Comparison of ENCODE assay signal across 8 mouse cellular contexts in the genomic region with DNA sequence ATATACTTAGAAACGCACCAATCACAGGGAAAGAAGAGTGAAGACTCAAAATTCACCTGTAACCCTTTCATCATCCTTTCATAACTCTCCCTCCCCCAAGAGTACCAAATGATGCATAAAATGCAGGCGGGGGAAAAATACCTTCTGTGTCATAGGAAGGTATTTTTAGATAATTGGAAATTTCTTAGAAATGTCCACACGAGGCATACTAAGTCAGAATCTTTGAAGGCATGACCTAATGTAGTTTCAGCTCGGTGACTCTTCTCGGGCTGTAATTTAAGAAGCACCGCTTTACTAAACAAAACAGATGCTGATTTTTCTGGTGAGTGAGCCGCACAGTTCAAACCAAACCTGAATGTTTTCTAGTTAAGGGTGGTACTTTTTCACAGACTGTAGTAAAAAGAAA. TPM values are rescaled to one million over a fixed set of nuclear protein-coding genes. Genes with fewer than 3 reads are reported as not detected.
DNase-seq lines count a peak whose midpoint lies in the region; ATAC-seq and TF ChIP-seq lines count a peak whose summit lies in the region.

Plscr1 (plus strand) TSS at position 304 of the 406 bp plus-strand sequence.

- H3K4me2 ChIP-seq in intestine, embryonic 14.5 days (ENCODE audit: low read length) = peak within 1 kb of the TSS; percentile 74
- peak within 1 kb of the TSS; percentile 94 for H3K4me2 ChIP-seq in myocyte (ENCODE audit: low read depth)

- 41% methylated on average over 7 of the region's 7 CpGs for WGBS in intestine, embryonic 14.5 days

- TF ChIP-seq POLR2A in testis, adult 2 months (IDR thresholded peaks at IDR 0.05; ENCODE audit: control insufficient read depth, low read depth, low read length) = no peak
- TF ChIP-seq POLR2A in myocyte (IDR thresholded peaks at IDR 0.05; ENCODE audit: insufficient read length, low read depth) = no peak

- no peak for TF ChIP-seq CTCF in testis, adult 2 months (IDR thresholded peaks at IDR 0.05; ENCODE audit: control insufficient read depth, insufficient read depth, insufficient replicate concordance, low read depth, low read length)

- peak within 1 kb of the TSS; percentile 94 for H3K4me3 ChIP-seq in testis, adult 2 months (ENCODE audit: control insufficient read depth, low read depth, low read length)
- H3K4me3 ChIP-seq in erythroblast, embryonic 14.5 days (replicated peaks) = peak within 1 kb of the TSS; percentile 63
- H3K4me3 ChIP-seq in intestine, embryonic 14.5 days (ENCODE audit: low read depth, low read length) = peak within 1 kb of the TSS; percentile 57
- H3K4me3 ChIP-seq in myocyte = peak within 1 kb of the TSS; percentile 89

- peaks cover 6% of the 10 kb centered on the region for H3K4me1 ChIP-seq in testis, adult 2 months (ENCODE audit: control insufficient read depth, insufficient read depth, low read length)
- H3K4me1 ChIP-seq in erythroblast, embryonic 14.5 days (ENCODE audit: control insufficient read depth) = peaks cover 9% of the 10 kb centered on the region
- peaks cover 5% of the 10 kb centered on the region; the same call in 1 of the 2 replicates for H3K4me1 ChIP-seq in intestine, embryonic 14.5 days (replicated peaks; ENCODE audit: control insufficient read depth, insufficient read depth, low read length)

- H3K79me2 ChIP-seq in myocyte (ENCODE audit: control insufficient read depth, insufficient read depth) = peaks cover 35% of the 10 kb centered on the region

- H3K27me3 ChIP-seq in testis, adult 2 months (ENCODE audit: control insufficient read depth, insufficient read depth, low read length) = no peaks in the 10 kb centered on the region
- no peaks in the 10 kb centered on the region for H3K27me3 ChIP-seq in erythroblast, embryonic 14.5 days (ENCODE audit: control insufficient read depth)
- H3K27me3 ChIP-seq in intestine, embryonic 14.5 days (replicated peaks; ENCODE audit: control insufficient read depth, insufficient read depth, low read length) = no peaks in the 10 kb centered on the region
- H3K27me3 ChIP-seq in myocyte (ENCODE audit: control insufficient read depth, insufficient read depth, insufficient read length) = no peaks in the 10 kb centered on the region

- H3ac ChIP-seq in myocyte (ENCODE audit: control insufficient read depth, insufficient read length) = no peak within 1 kb of the TSS

- ATAC-seq in intestine, embryonic 14.5 days (replicated peaks; ENCODE audit: low FRiP score, low TSS enrichment, low read depth) = no peak

- no peak within 1 kb of the TSS for H3K27ac ChIP-seq in testis, adult 2 months (ENCODE audit: control insufficient read depth, insufficient read depth, low read depth, low read length)
- H3K27ac ChIP-seq in intestine, embryonic 14.5 days (ENCODE audit: low read depth) = peak within 1 kb of the TSS; percentile 90

- H3K36me3 ChIP-seq in testis, adult 2 months (ENCODE audit: control insufficient read depth, insufficient read depth, low read length) = no peaks in the 10 kb centered on the region
- H3K36me3 ChIP-seq in erythroblast, embryonic 14.5 days (ENCODE audit: control insufficient read depth) = no peaks in the 10 kb centered on the region
- no peaks in the 10 kb centered on the region for H3K36me3 ChIP-seq in intestine, embryonic 14.5 days (ENCODE audit: control insufficient read depth, insufficient read depth, low read length)
- no peaks in the 10 kb centered on the region for H3K36me3 ChIP-seq in myocyte (ENCODE audit: control insufficient read depth, insufficient read depth)

- H3K9me3 ChIP-seq in erythroblast, embryonic 14.5 days (ENCODE audit: control insufficient read depth, low read length) = no peaks in the 10 kb centered on the region
- H3K9me3 ChIP-seq in intestine, embryonic 14.5 days (ENCODE audit: control insufficient read depth, low read length) = no peaks in the 10 kb centered on the region

- DNase-seq in testis, postnatal 10 days (ENCODE audit: low spot score) = no peak
- no peak for DNase-seq in intestine, embryonic 14.5 days (ENCODE audit: low spot score)
- no peak for DNase-seq in cerebellum, postnatal 4 days (ENCODE audit: low spot score in 2 of 2)
- no peak for DNase-seq in cerebellum, postnatal 36 days
- no peak for DNase-seq in cerebellum, adult 9-11 months

- H3K9ac ChIP-seq in intestine, embryonic 14.5 days (ENCODE audit: low read length) = peak within 1 kb of the TSS; percentile 62

TF ChIP-seq in myocyte, 11 proteins besides CTCF, POLR2A, EP300 and RAD21:
- TF ChIP-seq TCF12 (IDR thresholded peaks at IDR 0.05; ENCODE audit: insufficient read depth, poor library complexity, severe bottlenecking) (no peak), REST (IDR thresholded peaks at IDR 0.05; ENCODE audit: insufficient read depth, insufficient read length) (no peak), TCF3 (IDR thresholded peaks at IDR 0.05; ENCODE audit: insufficient read length, low read depth) (no peak)

RNA-seq across cellular contexts. Expression of gene Plscr1, which starts in this region (rescaled TPM):
- 0.28 and 0.42 TPM in 2 replicates for polyA plus RNA-seq in testis, adult 2 months (2012; rRNA removed)
- polyA plus RNA-seq in erythroblast, embryonic 14.5 days (2012) = 0.11 and 0.24 TPM in 2 replicates
- polyA plus RNA-seq in intestine, embryonic 14.5 days (2014; fragmentation: Nextera tagmentation; extraction: Ambion mirVana) = 68.3 and 68.8 TPM in 2 replicates
- 17.7 TPM for polyA plus RNA-seq in myocyte (2012; fragmentation: generic; extraction: Trizol)

Comparison
In these comparisons a context has a peak if more than half of its experiments do, and no peak if none do; other contexts are left out.
1. RNA of gene Plscr1 (polyA plus RNA-seq): 68.3 to 68.8 TPM in intestine, embryonic 14.5 days and 17.7 TPM in myocyte (single experiment); 0.28 to 0.42 TPM in testis, adult 2 months and 0.11 to 0.24 TPM in erythroblast, embryonic 14.5 days; every median in the first group is over 10 times any median in the second.
2. Peak in every context shown above with its lines, with median percentiles within 50 percentile points of each other: H3K4me3 ChIP-seq.